Mouse (Mus musculus) adrenal gland, adult (tissue): Measurements from ENCODE around the gene Armcx4.

Source experiments
- DNase-seq, 2 experiments: peaks; one replicate each; pipeline ENCODE4 v3.0.0; 2022 to 2023; ENCODE audit warnings: low spot score in 1 of 2; ENCODE audit not compliant: inconsistent age in 2 of 2

Armcx4 gene

GRCm38 (mm10) chrX:134741862-134742261 lies 55.5 kb downstream of the Armcx4 start:
- no peak for DNase-seq
